Mouse (Mus musculus): ENCODE measurements around the gene Gm10354.
"Not testable (repeated sequence)": the region's sequence is repeated elsewhere in the genome, so short reads cannot be mapped to it uniquely, and the experiment has no call there.

The Gm10354 gene

GRCm38 (mm10) chr5:14978835-14979234, at the start of gene Gm10354:
Gm10354 (minus strand) TSS chr5:14978935.
- DNase-seq = not testable (repeated sequence)

DNA sequence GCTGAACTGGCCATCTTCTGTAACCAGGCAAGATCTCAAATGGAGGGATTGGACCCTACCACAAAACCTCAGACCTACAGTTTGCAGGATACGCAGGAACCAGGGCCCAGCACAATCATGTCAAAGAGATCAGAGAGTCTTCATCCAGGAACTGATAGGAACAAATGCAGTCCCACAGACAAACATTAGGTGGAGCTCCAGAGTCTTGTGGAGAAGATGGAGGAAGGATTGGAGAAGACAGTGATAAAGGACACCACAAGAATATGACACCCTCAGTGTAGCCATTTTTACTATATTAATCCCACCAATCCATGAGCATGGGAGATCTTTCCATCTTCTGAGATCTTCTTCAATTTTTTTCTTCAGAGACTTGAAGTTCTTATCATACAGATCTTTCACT, 45.6 kb upstream of the Gm10354 start:
- DNase-seq = not testable (repeated sequence)

- not testable (repeated sequence) for DNase-seq
Observed at GRCm38 (mm10) chr5:15020067-15020466, 41.3 kb upstream of the Gm10354 start.

- not testable (repeated sequence) for DNase-seq
Observed at GRCm38 (mm10) chr5:15010639-15011582, 32.2 kb upstream of the Gm10354 start.

DNA sequence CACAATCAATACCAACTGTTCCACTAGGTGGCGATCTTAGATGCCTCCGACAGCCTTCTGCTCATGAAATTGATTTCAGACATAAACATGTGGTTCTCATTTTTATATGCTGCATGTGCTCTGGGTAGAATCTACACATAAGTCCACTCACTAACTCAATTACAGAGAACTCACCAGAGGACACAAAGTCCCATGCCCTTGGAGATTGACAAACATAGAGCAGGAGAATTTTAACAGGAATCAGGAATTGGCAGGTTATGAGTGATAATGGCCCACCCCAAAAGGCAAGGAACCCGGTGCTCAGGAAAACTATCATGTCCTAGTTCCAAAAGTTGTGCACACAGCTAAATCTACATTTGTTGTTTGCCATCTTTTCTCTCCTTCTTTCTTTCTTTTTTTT, 28.2 kb upstream of the Gm10354 start:
- DNase-seq = not testable (repeated sequence)

DNA sequence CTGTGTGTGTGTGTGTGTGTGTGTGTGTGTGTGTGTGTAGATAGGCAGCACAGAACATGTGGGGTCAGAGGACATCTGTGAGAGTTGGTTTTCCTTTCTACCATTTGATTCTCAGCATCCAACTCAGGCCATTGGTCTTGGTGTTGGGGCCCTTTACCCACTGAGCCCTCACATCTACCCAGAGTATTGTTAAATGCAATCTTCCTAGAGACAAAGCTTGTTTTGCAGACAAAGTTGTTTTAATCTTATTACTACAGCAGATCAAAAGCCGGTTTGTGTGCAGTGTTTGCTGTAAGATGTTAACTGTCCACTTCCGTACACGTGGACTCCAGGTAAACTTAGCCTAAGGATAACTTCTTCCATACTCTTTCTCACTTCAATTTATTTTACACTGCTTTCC, 27.6 kb upstream of the Gm10354 start:
- DNase-seq = not testable (repeated sequence)

GRCm38 (mm10) chr5:15005584-15005983, 26.8 kb upstream of the Gm10354 start:
- DNase-seq = not testable (repeated sequence)

DNA sequence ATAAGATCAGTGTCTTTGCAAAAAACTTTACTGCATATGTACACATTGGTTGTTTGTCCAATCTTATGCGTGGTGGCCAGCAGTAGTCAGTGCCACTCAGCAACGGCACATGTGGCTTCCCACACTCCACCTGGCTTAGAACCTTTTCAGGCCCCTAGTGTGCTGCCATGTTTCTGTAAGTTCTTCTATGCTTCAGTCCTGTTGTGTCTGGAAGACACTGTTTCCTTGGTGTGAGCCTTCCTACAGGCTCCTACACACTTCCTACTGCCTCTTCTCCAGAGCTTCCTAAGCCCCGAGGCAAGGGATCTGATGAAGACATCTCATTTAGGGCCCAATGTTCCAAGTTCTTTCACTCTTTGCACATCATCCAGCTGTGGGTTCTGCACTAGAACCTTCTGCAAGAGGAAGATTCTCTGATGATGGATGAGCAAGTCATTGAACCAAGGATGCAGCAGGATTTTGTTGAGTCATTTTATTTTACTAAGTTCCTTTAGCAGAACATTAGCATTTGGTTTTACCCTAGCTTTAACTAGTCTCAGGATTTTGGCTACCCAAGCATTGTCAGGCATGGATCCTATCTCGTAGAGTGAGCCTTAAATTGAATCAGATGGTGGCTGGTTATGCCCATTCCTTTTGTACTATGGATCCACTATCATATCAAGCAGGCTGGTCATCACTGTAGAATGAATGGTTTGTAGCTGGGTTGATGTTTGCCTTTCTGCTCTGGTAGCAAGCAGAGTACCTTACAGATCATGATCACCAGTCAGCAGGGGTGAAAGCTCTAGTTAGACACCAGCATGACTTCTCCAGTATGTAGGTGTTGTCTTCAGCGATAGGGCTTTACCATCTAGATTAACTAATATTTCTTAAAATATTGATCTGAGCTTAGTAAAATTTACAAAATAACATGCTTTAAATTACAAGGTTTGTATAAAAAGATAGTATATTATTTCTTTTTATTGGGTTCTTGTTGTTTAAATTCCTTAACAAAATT, 26.1 kb upstream of the Gm10354 start:
- not testable (repeated sequence) for DNase-seq

DNA sequence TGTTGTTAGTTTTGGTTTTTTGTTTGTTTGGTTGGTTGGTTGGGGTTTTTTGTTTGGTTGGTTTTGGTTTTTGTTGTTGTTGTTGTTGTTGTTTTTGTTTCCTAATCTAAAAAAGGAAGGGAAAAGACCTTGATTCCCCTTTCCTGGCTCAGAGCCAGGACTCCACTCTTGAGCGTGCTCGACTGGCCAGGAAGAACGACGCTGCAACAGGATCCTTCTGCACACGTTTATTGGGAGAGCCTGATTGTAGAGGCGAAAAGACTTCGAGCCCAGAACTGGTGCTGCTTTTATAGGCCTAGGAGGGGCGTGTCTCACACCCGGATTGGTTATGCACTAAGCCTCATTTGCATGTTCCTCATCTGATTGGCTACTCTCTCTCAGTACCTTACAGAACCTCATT, 19.3 kb upstream of the Gm10354 start:
- not testable (repeated sequence) for DNase-seq

DNA sequence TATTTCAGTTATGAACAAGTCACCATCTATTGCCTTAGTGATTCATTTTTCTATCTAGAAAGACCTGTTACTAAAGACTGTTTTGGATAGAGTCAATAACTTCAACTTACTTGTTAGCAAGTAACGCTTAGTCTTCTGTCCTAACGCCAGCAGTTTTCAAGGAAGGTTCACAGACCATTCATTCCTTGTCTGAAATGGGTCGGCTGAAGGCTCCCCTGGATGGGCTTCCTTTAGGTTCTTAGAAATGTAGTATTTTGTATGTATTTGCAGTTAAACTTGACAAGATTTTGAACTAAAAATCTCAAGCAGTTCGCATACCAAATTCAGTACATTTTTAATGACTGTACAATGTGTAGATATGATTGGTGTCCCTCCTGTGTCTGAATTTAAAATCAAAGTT, 18.8 kb upstream of the Gm10354 start:
- DNase-seq = not testable (repeated sequence)

GRCm38 (mm10) chr5:14996670-14997249, 18.0 kb upstream of the Gm10354 start:
- DNase-seq = not testable (repeated sequence)

- DNase-seq = not testable (repeated sequence)
Observed at GRCm38 (mm10) chr5:14994124-14994523, 15.4 kb upstream of the Gm10354 start.

DNA sequence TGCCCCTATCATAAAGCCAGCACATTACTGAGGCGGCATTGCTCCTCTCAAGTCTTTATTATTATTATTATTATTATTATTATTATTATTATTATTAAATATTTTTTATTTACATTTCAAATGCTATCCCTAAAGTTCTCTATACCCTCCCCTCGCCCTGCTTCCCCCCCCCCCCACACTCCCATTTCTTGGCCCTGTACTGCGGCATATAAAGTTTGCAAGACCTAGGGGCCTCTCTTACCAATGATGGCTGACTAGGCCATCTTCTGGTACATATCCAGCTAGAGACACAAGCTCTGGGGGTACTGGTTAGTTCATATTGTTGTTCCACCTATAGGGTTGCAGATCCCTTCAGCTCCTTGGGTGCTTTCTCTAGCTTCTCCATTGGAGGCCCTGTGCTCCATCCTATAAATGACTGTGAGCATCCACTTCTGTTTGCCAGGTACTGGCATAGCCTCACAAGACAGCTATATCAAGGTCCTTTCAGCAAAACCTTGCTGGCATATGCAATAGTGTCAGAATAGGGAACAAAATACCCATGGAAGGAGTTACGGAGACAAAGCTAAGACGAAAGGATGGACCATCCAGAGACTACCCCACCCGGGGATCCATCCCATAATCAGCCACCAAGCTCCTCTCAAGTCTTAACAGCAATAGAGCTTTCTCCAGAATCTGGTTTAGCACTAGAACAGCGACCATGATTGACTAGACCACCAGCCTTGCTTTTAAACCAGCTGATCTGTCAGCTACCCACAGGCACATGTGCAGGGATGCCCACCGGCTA, 11.8 kb upstream of the Gm10354 start:
- DNase-seq = not testable (repeated sequence)

DNA sequence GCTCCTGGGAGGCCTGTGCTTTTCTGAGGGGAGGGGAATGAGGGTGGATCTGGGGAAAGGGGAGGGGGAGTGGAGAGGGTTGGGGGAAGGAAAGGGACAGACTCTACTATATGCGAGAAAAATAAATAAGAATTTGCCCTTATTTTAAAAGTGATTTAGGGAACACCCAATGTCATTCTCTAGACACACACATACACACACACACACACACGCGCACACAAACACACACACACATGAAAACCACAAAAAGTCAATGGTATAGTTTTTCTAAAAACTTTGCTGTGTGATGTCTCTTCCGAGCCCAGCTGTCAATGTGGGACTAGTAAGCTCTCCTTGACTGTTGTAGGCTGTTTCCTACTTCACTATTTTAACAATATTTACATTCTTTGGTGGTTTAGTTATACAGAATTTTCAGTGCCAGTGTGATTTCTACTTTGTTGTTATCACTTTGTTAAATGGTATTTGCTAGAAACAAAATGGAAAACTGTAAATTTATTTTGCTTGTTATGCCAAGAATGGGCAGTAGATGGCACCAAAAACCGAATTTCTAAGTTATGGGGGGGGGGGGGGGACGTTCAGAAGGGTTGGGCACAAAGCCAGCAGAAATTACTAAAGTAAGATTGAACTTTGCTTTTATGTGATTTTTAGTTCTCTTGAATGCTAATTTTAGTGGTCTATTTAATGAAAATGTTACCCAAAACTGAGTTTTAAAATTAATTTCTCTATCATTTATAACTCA, 8.1 kb upstream of the Gm10354 start:
- DNase-seq = not testable (repeated sequence)

DNA sequence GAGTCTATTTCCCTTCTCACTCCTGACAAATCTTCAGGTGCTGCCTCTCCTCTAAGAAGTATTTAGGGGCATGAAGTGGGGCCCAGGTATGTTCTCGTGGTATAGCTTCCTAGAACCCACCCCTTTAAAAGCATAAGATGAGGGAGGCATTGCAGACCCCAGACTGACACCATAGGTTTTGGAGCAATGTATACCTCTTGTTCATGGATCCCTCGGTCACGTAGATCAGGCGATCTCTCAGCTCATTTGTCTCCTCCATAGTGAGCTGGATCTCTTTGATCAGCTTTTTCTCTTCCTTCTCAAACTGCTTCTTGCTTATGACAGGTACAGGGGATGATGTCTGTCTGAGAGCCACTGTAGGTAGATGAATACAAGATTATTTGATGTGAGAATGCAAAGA, 1.4 kb downstream of the Gm10354 start:
- not testable (repeated sequence) for DNase-seq

- DNase-seq = not testable (repeated sequence)
Observed at GRCm38 (mm10) chr5:14975294-14975693, 3.4 kb downstream of the Gm10354 start.

GRCm38 (mm10) chr5:14972841-14973240, 5.9 kb downstream of the Gm10354 start:
- not testable (repeated sequence) for DNase-seq

DNA sequence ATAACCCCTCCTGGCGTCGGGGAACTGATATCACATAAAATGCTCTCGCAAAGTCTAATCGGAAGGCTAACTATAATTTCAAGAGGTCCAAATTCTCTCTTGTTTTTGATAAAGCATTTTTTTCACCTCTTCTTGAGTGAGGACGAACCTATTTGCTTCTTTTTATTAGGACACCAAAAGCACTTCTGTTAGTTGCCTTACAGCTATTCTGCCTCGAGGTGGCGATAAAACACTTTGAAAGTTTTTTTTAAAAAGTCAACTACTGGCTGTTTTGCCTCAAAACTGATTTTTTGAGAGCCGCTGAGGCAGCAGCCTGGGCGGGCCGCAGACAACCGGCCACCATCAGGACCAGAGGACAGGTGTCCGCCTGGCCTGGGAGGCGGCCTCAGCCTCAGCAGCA, 14.9 kb downstream of the Gm10354 start:
- DNase-seq = not testable (repeated sequence)

GRCm38 (mm10) chr5:14961502-14961901, 17.2 kb downstream of the Gm10354 start:
- not testable (repeated sequence) for DNase-seq

DNA sequence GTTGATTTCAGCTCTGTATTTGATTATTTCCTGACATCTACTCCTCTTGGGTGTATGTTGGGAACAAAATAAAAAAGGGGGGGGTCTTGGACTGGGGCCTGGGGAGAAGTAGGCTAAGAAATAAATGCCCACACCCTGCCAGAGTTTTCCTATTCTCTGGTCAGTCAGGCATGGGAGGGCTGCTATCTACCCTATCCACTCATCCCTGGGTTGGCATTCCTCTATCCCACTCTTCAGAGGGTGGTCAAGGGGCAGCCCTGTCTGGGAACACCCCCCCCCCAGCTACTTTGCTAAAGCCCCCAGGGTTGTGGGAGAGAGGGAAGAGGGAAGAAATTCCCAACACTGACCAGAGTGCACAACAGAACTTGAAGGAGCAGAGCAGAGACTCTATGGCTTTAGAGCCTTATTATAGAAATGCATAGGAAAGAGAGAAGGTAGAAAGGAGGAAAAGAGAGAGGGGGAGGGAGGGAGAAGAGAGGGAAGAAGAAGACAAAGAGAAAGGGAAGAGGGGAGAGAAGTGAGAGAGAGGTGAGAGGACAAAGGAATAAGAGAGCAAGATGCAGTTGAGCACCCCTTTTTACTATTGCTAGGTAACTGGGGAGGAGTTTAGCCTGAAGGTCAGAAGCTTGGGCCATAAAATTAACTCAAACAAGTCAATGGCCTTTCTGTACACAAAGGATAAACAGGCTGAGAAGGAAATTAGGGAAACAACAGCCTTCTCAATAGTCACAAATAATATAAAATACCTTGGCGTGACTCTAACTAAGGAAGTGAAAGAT, 22.6 kb downstream of the Gm10354 start:
- not testable (repeated sequence) for DNase-seq

Data from right cerebral cortex, postnatal 25 days (tissue).